8 mouse cellular contexts compared by ENCODE assay signal in genomic region chr9:89622296-89623005, GRCm38 (mm10). TPM values are rescaled to one million over a fixed set of nuclear protein-coding genes. Genes with fewer than 3 reads are reported as not detected.
DNase-seq lines count a peak whose midpoint lies in the region; ATAC-seq lines count a peak whose summit lies in the region.

No protein-coding gene starts in this region.

- no peak overlapping the region for H3K27ac ChIP-seq in liver, embryonic 11.5 days (ENCODE audit: low read depth, low read length)
- peak overlapping the region; percentile 59 for H3K27ac ChIP-seq in hindbrain, embryonic 10.5 days
- H3K27ac ChIP-seq in midbrain, embryonic 12.5 days (replicated peaks) = no peak overlapping the region

- peak overlapping the region; percentile 63 for H3K4me2 ChIP-seq in liver, embryonic 11.5 days
- H3K4me2 ChIP-seq in midbrain, embryonic 12.5 days (replicated peaks) = peak overlapping the region; percentile 96

- H3K36me3 ChIP-seq in liver, embryonic 11.5 days (ENCODE audit: control insufficient read depth, insufficient read depth, low read length) = no peaks in the 10 kb centered on the region
- H3K36me3 ChIP-seq in hindbrain, embryonic 10.5 days = no peaks in the 10 kb centered on the region
- no peaks in the 10 kb centered on the region for H3K36me3 ChIP-seq in midbrain, embryonic 12.5 days

- peak; percentile 46 for ATAC-seq in liver, embryonic 11.5 days (replicated peaks; ENCODE audit: low FRiP score)
- ATAC-seq in midbrain, embryonic 12.5 days (ENCODE audit: low FRiP score, low read depth) = peak; percentile 64

- peak overlapping the region; percentile 41 for H3K4me3 ChIP-seq in liver, embryonic 11.5 days (ENCODE audit: low read depth, low read length)
- H3K4me3 ChIP-seq in hindbrain, embryonic 10.5 days = peak overlapping the region; percentile 64
- peak overlapping the region; percentile 54 for H3K4me3 ChIP-seq in midbrain, embryonic 12.5 days

- no peaks in the 10 kb centered on the region for H3K4me1 ChIP-seq in liver, embryonic 11.5 days (replicated peaks; ENCODE audit: control insufficient read depth, insufficient read depth, low read length)
- peaks cover 24% of the 10 kb centered on the region for H3K4me1 ChIP-seq in hindbrain, embryonic 10.5 days (replicated peaks)
- peaks cover 14% of the 10 kb centered on the region for H3K4me1 ChIP-seq in midbrain, embryonic 12.5 days

- H3K9me3 ChIP-seq in liver, embryonic 11.5 days (ENCODE audit: control insufficient read depth, low read length) = no peaks in the 10 kb centered on the region
- no peaks in the 10 kb centered on the region for H3K9me3 ChIP-seq in hindbrain, embryonic 10.5 days
- H3K9me3 ChIP-seq in midbrain, embryonic 12.5 days = no peaks in the 10 kb centered on the region

- 3% methylated on average over 38 of the region's 42 CpGs for WGBS in liver, embryonic 11.5 days
- WGBS in hindbrain, embryonic 10.5 days = 2% methylated on average over 42 of the region's 42 CpGs
- WGBS in midbrain, embryonic 12.5 days = under 1% methylated on average over 37 of the region's 42 CpGs

- peaks cover 24% of the 10 kb centered on the region for H3K27me3 ChIP-seq in liver, embryonic 11.5 days (replicated peaks; ENCODE audit: control insufficient read depth, insufficient read depth, low read length)
- peaks cover 59% of the 10 kb centered on the region for H3K27me3 ChIP-seq in hindbrain, embryonic 10.5 days (ENCODE audit: insufficient read depth, poor library complexity, severe bottlenecking)
- peaks cover 60% of the 10 kb centered on the region for H3K27me3 ChIP-seq in midbrain, embryonic 12.5 days

- no peak overlapping the region for H3K9ac ChIP-seq in liver, embryonic 11.5 days (ENCODE audit: low read depth, low read length)
- H3K9ac ChIP-seq in midbrain, embryonic 12.5 days (replicated peaks) = peak overlapping the region; percentile 66

- peak; percentile 39 for DNase-seq in liver, embryonic 11.5 days (ENCODE audit: low spot score)
- no peak for DNase-seq in liver
- peak; percentile 40 to 47 for DNase-seq in cerebellum, postnatal 25 days
- DNase-seq in hindbrain, embryonic 10.5 days (ENCODE audit: low spot score) = peak; percentile 56
- DNase-seq in layer of hippocampus, postnatal 36 days = no peak
- DNase-seq in layer of hippocampus, adult 9-11 months = no peak
- DNase-seq in adrenal gland, postnatal 4 days (ENCODE audit: low spot score in 2 of 2) = no peak

RNA-seq across cellular contexts. Expression of gene Minar1, which starts 0.5 kb away (rescaled TPM):
- 0.05 and 0.09 TPM in 2 replicates for polyA plus RNA-seq in liver, embryonic 11.5 days (2014; fragmentation: Nextera tagmentation; extraction: Ambion mirVana)
- 0.15 and 0.24 TPM in 2 replicates for polyA plus RNA-seq in hindbrain, embryonic 10.5 days (2016; fragmentation: Nextera tagmentation; extraction: Ambion mirVana)
- polyA plus RNA-seq in midbrain, embryonic 12.5 days (2016; fragmentation: Nextera tagmentation; extraction: Ambion mirVana) = 0.18 and 0.37 TPM in 2 replicates
- total RNA-seq in layer of hippocampus, postnatal 36 days (2021) = 1 to 10 TPM; 2.7 to 2.8 TPM
- under 1 TPM; 0.42 to 0.65 TPM for total RNA-seq in adrenal gland, postnatal 4 days (2021)

Comparison
In these comparisons a context has a peak if more than half of its experiments do, and no peak if none do; other contexts are left out.
1. DNase-seq: peak in liver, embryonic 11.5 days (single experiment), cerebellum, postnatal 25 days (2 of 2) and hindbrain, embryonic 10.5 days (single experiment); none in liver (single experiment), layer of hippocampus, postnatal 36 days (0 of 2), layer of hippocampus, adult 9-11 months (single experiment) and adrenal gland, postnatal 4 days (0 of 2).
2. Peak in every context shown above with its lines, with median percentiles within 50 percentile points of each other: H3K4me3 ChIP-seq.